Mouse (Mus musculus) lung, embryonic 14.5 days (tissue): ENCODE data around the gene Herc3. TPM values are rescaled to one million over a fixed set of nuclear protein-coding genes. Genes with fewer than 3 reads are reported as not detected.
"Not testable (repeated sequence)": the region's sequence is repeated elsewhere in the genome, so short reads cannot be mapped to it uniquely, and the experiment has no call there.

Source experiments
- ATAC-seq: fragments of 200-750 bp; cut with Nextera tagmentation; 2 replicates; pipeline ENCODE4 v1.8.0; 2017; ENCODE audit warnings: mild to moderate bottlenecking, moderate TSS enrichment, moderate library complexity; ENCODE audit not compliant: insufficient read depth
- DNase-seq: peaks from one replicate; pipeline ENCODE4 v3.0.0-alpha.2; 2015
- H3K27ac ChIP-seq: fragments of 300-500 bp; sonication (generic); 2 replicates; pipeline ENCODE4 v1.5.1; 2014; ENCODE audit warnings: low read depth, mild to moderate bottlenecking, moderate library complexity
- H3K27me3 ChIP-seq: fragments of 300-500 bp; sonication (generic); 2 replicates; pipeline ENCODE4 v1.6.1; 2014; ENCODE audit warnings: low read length, control low read depth; ENCODE audit not compliant: insufficient read depth
- H3K36me3 ChIP-seq: fragments of 300-500 bp; sonication (generic); 2 replicates; pipeline ENCODE4 v1.6.1; 2014; ENCODE audit warnings: control low read depth; ENCODE audit not compliant: insufficient read depth
- H3K4me1 ChIP-seq: fragments of 300-500 bp; sonication (generic); 2 replicates; pipeline ENCODE4 v1.6.1; 2014; ENCODE audit warnings: antibody characterized with exemption, control low read depth; ENCODE audit not compliant: insufficient read depth
- H3K4me2 ChIP-seq: fragments of 300-500 bp; sonication (generic); 2 replicates; pipeline ENCODE4 v1.6.1; 2014; ENCODE audit warnings: mild to moderate bottlenecking
- H3K4me3 ChIP-seq: fragments of 300-500 bp; sonication (generic); 2 replicates; pipeline ENCODE4 v1.5.1; 2014; ENCODE audit warnings: low read depth, low read length
- H3K9ac ChIP-seq: fragments of 300-500 bp; sonication (generic); 2 replicates; pipeline ENCODE4 v1.6.1; 2014
- H3K9me3 ChIP-seq: fragments of 300-500 bp; sonication (generic); 2 replicates; pipeline ENCODE4 v1.6.1; 2016; ENCODE audit warnings: low read depth, low read length, control low read depth
- CTCF ChIP-seq: IDR thresholded peaks from 2 replicates; pipeline ENCODE4 v1.5.1; 2016; ENCODE audit warnings: antibody characterized with exemption, low read depth
- WGBS: fragments of 180-500 bp; shearing (Covaris S2); extraction: QIAGEN DNeasy Blood & Tissue Kit; methylation state at CpG from one replicate; pipeline ENCODE4 v1.1.7; 2014; 5-methylcytosine and 5-hydroxymethylcytosine counted together
- polyA plus RNA-seq: library from polyadenylated mRNA; unstranded; fragments of >200 nt; fragmentation: Nextera tagmentation; extraction: Ambion mirVana; gene quantifications from 2 replicates; pipeline ENCODE4 v1.2.1, GENCODE M21; 2014

Herc3 gene
- polyA plus RNA-seq, 1 experiment from 2014 or later = 9.7 TPM

DNA sequence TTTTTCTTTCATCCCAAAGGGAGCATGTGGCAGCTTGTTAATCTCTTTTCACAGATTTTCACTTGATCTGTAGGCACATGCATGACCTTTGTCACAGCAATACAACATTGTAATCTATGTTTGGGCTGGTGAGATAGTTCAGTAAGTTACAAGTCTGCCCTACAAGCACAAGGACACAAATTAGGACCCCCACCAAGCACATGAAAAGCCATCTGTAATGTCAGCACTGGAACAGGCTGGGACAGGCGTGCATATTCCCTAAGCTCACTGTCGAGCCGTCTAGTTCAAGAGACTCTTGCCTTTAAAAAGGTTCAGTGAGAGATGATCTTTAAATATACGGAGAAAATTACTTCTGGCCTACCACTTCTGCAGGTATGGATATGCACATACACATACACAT, 28.3 kb downstream of the Herc3 start:
- ATAC-seq (no peak), DNase-seq (no peak)
- no peaks in the 10 kb centered on the region for H3K4me1 ChIP-seq
- no peak overlapping the region for H3K27ac ChIP-seq
- no peaks in the 10 kb centered on the region for H3K36me3 ChIP-seq
- no peaks in the 10 kb centered on the region for H3K27me3 ChIP-seq
- 82% methylated on average over 4 of the region's 4 CpGs for WGBS
- no peak overlapping the region for H3K9ac ChIP-seq
- H3K4me2 ChIP-seq = no peak overlapping the region
- TF ChIP-seq CTCF = no peak
- no peak overlapping the region for H3K4me3 ChIP-seq
- no peaks in the 10 kb centered on the region for H3K9me3 ChIP-seq

DNA sequence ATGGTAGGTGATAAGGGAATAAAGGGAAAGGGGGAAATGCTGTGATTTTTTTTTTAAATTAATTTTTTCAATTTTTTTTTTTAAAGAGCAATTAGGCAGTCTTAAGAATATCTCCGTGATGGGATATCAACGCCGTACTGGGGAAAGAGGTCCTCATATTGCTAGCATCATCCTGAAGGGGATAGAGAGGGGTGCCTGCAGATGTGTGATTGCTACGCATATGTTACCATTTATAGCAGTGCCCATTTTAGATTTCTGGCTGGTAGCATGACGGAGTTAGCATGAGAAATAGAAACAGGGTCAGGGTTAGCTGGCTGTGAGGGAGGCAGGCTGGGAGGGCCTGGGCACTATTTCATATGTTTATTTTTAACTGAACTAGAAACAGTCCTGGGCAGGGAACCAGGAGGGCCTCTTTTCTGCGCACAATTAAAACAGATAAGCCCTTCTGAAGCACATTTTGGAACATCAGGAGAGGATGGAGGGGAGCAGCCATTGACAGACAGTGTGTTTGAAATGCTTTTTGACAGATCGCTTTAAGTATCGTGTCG, 31.3 kb downstream of the Herc3 start:
- no peaks in the 10 kb centered on the region for H3K27me3 ChIP-seq
- H3K9ac ChIP-seq = no peak overlapping the region
- no peak; the same call in 1 of the 2 replicates for ATAC-seq
- no peaks in the 10 kb centered on the region for H3K36me3 ChIP-seq
- H3K27ac ChIP-seq = no peak overlapping the region
- no peaks in the 10 kb centered on the region for H3K9me3 ChIP-seq
- peak; percentile 9 for DNase-seq
- H3K4me3 ChIP-seq = no peak overlapping the region
- WGBS = 62% methylated on average over 9 of the region's 9 CpGs
- H3K4me2 ChIP-seq = no peak overlapping the region
- H3K4me1 ChIP-seq = no peaks in the 10 kb centered on the region
- no peak for TF ChIP-seq CTCF

DNA sequence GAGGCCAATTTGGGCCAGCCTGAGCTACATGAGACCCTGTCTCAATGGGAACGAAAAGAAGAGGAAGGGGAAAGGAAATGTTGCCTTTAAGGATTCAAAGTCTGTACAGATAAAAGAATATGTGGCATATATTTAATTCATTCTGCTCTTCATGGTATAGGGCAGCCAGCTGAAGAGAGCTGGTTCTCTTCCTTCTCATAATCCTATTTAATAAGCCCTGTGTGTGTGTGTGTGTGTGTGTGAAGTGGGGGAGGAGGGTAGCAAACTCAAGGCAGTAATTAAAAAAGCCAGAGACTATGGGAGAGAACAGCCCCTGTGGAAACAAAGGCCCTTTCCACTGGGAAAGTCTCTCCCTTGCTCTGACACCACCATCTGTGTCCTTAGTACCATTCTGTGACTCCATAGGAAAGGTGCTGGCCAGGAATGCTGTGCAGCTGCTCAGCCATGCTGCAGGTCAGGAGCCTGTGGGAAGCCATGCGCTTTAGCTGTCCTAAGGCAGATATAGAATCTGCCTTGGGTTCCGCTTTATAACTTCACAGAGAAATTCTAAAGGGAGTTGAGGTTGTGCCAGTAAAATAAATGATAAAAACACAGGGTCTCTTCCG, 32.5 kb downstream of the Herc3 start:
- no peak for ATAC-seq
- Histone ChIP-seq H3K27ac (no peak overlapping the region), H3K27me3 (no peaks in the 10 kb centered on the region), H3K9ac (no peak overlapping the region), H3K4me2 (no peak overlapping the region), H3K4me1 (no peaks in the 10 kb centered on the region), H3K4me3 (no peak overlapping the region), H3K9me3 (no peaks in the 10 kb centered on the region), H3K36me3 (no peaks in the 10 kb centered on the region)
- no peak for DNase-seq
- WGBS = 85% methylated on average over 4 of the region's 4 CpGs
- no peak for TF ChIP-seq CTCF

DNA sequence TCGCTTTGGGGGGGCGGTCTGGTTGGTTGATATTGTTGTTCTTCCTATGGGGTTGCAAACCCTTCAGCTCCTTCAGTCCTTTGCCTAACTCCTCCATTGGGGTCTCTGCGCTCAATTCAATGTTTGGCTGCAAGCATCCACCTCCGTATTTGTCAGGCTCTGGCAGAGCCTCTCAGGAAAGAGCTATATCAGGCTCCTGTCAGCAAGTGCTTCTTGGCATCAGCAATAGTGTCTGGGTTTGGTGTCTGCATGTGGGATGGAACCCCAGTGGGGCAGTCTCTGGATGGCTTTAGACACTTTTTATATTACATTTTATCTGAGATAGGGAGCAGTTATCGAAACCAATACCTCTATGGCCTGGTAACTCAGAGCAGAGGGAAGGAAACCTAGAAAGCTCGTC, 36.6 kb downstream of the Herc3 start:
- H3K9ac ChIP-seq, H3K4me2 ChIP-seq, H3K27ac ChIP-seq, H3K9me3 ChIP-seq, H3K4me3 ChIP-seq, H3K4me1 ChIP-seq, ATAC-seq, DNase-seq, H3K36me3 ChIP-seq, H3K27me3 ChIP-seq: not testable (repeated sequence)
- WGBS = 90% methylated on average over 6 of the region's 6 CpGs

DNA sequence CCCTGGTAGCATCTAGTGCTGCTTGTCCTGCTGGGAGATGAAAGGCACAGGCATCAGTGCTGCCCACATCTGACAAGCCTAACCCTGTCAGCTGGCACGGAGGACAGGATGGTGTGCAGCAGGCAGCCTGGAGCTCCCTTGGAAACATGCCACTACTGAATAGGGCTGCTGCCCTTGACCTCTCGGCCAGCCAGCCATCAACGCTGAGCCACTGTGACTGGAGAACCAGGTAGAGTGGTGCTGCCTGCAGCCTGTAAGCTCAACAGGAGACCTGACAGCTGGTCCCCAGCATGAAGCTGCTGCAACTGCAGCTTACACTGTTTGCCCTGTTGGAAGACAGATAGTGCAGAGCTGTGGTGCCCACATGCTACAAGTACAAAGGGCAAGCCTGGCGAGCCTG, 48.3 kb downstream of the Herc3 start:
- no peak overlapping the region for H3K9ac ChIP-seq
- ATAC-seq (no peak), DNase-seq (no peak)
- no peaks in the 10 kb centered on the region for H3K9me3 ChIP-seq
- 65% methylated on average over 4 of the region's 4 CpGs for WGBS
- H3K4me2 ChIP-seq = no peak overlapping the region
- no peaks in the 10 kb centered on the region for H3K27me3 ChIP-seq
- H3K4me1 ChIP-seq = no peaks in the 10 kb centered on the region
- no peak for TF ChIP-seq CTCF
- H3K27ac ChIP-seq = no peak overlapping the region
- no peak overlapping the region for H3K4me3 ChIP-seq
- 0 out of 2 replicates have a peak, but pooled peaks cover 7% of the 10 kb centered on the region for H3K36me3 ChIP-seq

DNA sequence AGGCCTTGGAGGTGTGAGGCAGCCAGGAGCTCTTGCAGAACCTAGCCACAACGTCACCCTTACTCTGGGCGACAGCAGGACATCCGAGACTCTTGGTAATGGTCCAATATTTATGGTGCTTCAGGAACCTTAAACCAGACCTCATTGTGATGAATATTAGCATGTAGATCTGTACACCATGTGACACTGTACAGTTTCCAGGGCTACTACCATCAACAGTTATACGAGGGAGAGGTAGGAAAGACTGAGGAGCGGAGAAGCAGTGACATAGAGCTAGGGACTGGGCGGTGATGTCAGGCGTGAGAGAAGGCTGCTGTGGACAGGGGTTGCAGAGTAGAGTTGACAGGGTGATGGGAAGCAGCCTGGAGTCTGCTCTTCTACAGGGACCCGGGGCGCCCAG, 48.7 kb downstream of the Herc3 start:
- H3K4me3 ChIP-seq = no peak overlapping the region
- H3K4me1 ChIP-seq = no peaks in the 10 kb centered on the region
- no peak for DNase-seq
- TF ChIP-seq CTCF = no peak
- no peak overlapping the region for H3K4me2 ChIP-seq
- H3K9me3 ChIP-seq = no peaks in the 10 kb centered on the region
- 85% methylated on average over 9 of the region's 9 CpGs for WGBS
- no peaks in the 10 kb centered on the region for H3K27me3 ChIP-seq
- no peak overlapping the region for H3K27ac ChIP-seq
- ATAC-seq = no peak
- H3K9ac ChIP-seq = no peak overlapping the region
- H3K36me3 ChIP-seq = 0 out of 2 replicates have a peak, but pooled peaks cover 7% of the 10 kb centered on the region

DNA sequence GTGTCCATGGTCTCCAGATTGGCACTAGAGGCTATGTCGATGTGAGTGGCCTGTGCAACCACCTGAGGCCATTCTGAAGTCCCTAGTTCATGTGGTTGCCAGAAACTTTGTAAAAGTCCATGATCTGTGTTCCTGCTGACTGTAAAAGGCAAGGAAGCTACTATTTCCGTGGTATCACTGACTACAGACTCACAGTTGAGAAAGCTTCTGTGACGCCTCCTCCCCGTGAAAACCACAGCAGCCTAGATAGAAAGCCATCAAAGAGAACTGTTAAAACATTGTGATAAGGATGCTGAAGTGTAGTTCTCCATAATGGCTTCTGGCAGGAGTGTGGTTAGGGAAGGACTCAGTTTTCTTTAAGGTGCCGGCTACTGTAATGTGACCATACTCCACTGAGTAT, 49.6 kb downstream of the Herc3 start:
- no peak overlapping the region for H3K9ac ChIP-seq
- no peaks in the 10 kb centered on the region for H3K4me1 ChIP-seq
- no peak overlapping the region for H3K4me3 ChIP-seq
- no peak overlapping the region for H3K27ac ChIP-seq
- DNase-seq (no peak), ATAC-seq (no peak)
- 0 out of 2 replicates have a peak, but pooled peaks cover 3% of the 10 kb centered on the region for H3K36me3 ChIP-seq
- TF ChIP-seq CTCF = no peak
- 68% methylated on average over 5 of the region's 5 CpGs for WGBS
- no peaks in the 10 kb centered on the region for H3K27me3 ChIP-seq
- no peak overlapping the region for H3K4me2 ChIP-seq
- H3K9me3 ChIP-seq = no peaks in the 10 kb centered on the region

DNA sequence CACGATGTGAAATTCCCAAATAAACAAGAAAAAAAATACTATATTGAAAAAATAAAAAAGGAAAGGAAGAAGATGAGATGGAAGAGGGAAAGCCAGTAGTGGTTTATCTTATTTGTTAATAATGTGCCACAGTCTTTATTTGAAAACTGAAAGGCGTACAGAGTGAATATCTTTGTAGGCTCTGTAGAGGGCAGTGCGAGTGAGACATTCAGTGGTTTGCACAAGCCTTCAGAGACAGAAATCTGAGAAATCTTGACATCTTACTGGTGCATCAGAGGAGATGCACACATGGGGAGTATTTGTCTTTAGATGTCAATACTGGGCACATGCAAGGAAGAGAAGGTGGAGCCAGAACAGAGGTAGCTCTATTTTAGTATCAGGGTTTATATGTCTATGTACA, 50.1 kb downstream of the Herc3 start:
- Histone ChIP-seq H3K27me3 (no peaks in the 10 kb centered on the region), H3K4me2 (no peak overlapping the region), H3K4me1 (no peaks in the 10 kb centered on the region), H3K9me3 (no peaks in the 10 kb centered on the region), H3K27ac (no peak overlapping the region), H3K4me3 (no peak overlapping the region), H3K36me3 (0 out of 2 replicates have a peak, but pooled peaks cover 3% of the 10 kb centered on the region), H3K9ac (no peak overlapping the region)
- DNase-seq (peak; percentile 17), ATAC-seq (no peak)
- peak; percentile 13; the same call in 1 of the 2 replicates for TF ChIP-seq CTCF
- 82% methylated on average over 3 of the region's 3 CpGs for WGBS
